Mouse (Mus musculus) olfactory bulb, adult 2 months (tissue): ENCODE results near the gene Pkib. TPM values are rescaled to one million over a fixed set of nuclear protein-coding genes. Genes with fewer than 3 reads are reported as not detected.

Experiments used
- H3K27ac ChIP-seq: fragments of 200-500 bp; 2 replicates; pipeline ENCODE4 v1.5.1; 2012; ENCODE audit warnings: low read depth, low read length; ENCODE audit not compliant: insufficient read depth
- H3K4me1 ChIP-seq: fragments of 200-500 bp; 2 replicates; pipeline ENCODE4 v1.6.1; 2012; ENCODE audit warnings: low read length; ENCODE audit not compliant: control insufficient read depth, insufficient read depth
- H3K4me3 ChIP-seq: fragments of 200-500 bp; 2 replicates; pipeline ENCODE4 v1.5.1; 2012; ENCODE audit warnings: mild to moderate bottlenecking, low read depth, low read length, moderate library complexity; ENCODE audit not compliant: insufficient read depth
- CTCF ChIP-seq: fragments of 200-500 bp; IDR thresholded peaks from 2 replicates; pipeline ENCODE4 v1.5.1; 2012; ENCODE audit warnings: low read depth, mild to moderate bottlenecking, low read length, moderate library complexity; ENCODE audit not compliant: insufficient read depth
- POLR2A ChIP-seq: fragments of 200-500 bp; IDR thresholded peaks from 2 replicates; pipeline ENCODE4 v1.6.1; 2012; ENCODE audit warnings: mild to moderate bottlenecking, low read depth, low read length, moderate library complexity; ENCODE audit not compliant: insufficient read depth
- WGBS: fragments of 180-500 bp; shearing (Covaris S2); methylation state at CpG from one replicate; pipeline ENCODE4 v1.1.7; 2018; 5-methylcytosine and 5-hydroxymethylcytosine counted together
- polyA plus RNA-seq: library from polyadenylated mRNA; stranded (reverse); fragments of >200 nt; gene quantifications from 2 replicates; pipeline ENCODE4 v1.2.4, GENCODE M21; 2012; ENCODE audit warnings: low replicate concordance; ENCODE audit not compliant: missing spikeins, insufficient read depth, insufficient read length

The Pkib gene
- not detected in 2 replicates for polyA plus RNA-seq

GRCm38 (mm10) chr10:57631896-57632867, at the start of gene Pkib:
Gene Pkib (plus strand): TSS chr10:57631981.
- Histone ChIP-seq H3K27ac (no peak within 1 kb of the TSS), H3K4me1 (peaks cover 5% of the 10 kb centered on the region; the same call in 1 of the 2 replicates), H3K4me3 (peak within 1 kb of the TSS; percentile 56)
- WGBS = 3% methylated on average over 41 of the region's 41 CpGs
- no peak for TF ChIP-seq CTCF
- TF ChIP-seq POLR2A = no peak

- TF ChIP-seq CTCF (no peak), POLR2A (no peak)
- Histone ChIP-seq H3K27ac (no peak overlapping the region), H3K4me3 (no peak overlapping the region), H3K4me1 (no peaks in the 10 kb centered on the region)
- WGBS = 42% methylated on average over 1 of the region's 1 CpGs
Observed at GRCm38 (mm10) chr10:57583927-57584326, 47.9 kb upstream of the Pkib start.

DNA sequence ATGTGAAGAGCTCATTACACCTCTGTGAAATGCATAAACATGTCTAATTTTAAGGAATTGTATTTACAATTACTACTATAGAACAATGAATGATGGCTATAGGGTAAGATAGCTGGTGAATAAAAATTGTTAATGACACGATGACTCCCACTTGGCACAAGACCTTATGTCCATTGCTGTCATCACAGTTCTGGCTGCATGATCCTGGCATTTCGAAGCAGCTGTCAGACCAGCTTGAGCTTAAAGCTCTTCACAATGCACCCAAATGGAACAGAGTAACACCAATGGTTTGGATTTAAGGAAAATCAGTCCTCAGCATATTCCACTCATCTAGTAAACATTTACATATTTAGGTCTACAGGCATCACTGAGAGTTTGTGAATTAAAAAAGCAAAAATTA, 37.5 kb upstream of the Pkib start:
- Histone ChIP-seq H3K4me1 (no peaks in the 10 kb centered on the region), H3K4me3 (no peak overlapping the region), H3K27ac (no peak overlapping the region)
- 81% methylated on average over 2 of the region's 2 CpGs for WGBS
- TF ChIP-seq CTCF = no peak
- no peak for TF ChIP-seq POLR2A

- TF ChIP-seq CTCF = no peak
- TF ChIP-seq POLR2A = no peak
- 84% methylated on average over 2 of the region's 2 CpGs for WGBS
- no peak overlapping the region for H3K4me3 ChIP-seq
Observed at GRCm38 (mm10) chr10:57597172-57597571, 34.6 kb upstream of the Pkib start.

GRCm38 (mm10) chr10:57602951-57603350, 28.8 kb upstream of the Pkib start:
- 97% methylated on average over 4 of the region's 4 CpGs for WGBS
- no peak overlapping the region for H3K27ac ChIP-seq
- no peak overlapping the region for H3K4me3 ChIP-seq
- H3K4me1 ChIP-seq = no peaks in the 10 kb centered on the region
- TF ChIP-seq POLR2A (no peak), CTCF (no peak)

More at GRCm38 (mm10) chr10:57597172-57597571, 34.6 kb upstream of the Pkib start:
- H3K4me1 ChIP-seq = no peaks in the 10 kb centered on the region
- no peak overlapping the region for H3K27ac ChIP-seq

DNA sequence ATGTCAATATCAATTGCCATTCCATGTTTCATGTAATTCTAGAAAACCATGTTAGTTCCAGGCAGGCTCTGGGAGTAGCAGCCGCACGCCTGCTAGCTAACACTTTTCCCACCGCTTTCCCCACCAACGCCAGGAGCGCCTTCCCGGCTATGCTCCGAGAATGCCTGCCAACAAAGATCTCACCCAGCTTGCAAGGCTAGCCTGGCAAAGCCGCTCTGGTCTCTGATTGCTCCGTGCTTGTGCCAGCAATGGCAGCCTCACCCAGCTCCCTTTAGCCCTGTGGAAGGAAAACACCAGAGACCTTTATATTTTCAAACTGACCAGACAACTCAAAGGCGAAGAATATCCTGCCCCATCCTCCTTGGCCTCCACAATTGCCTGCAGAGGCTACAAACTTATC, 8.5 kb upstream of the Pkib start:
- 47% methylated on average over 10 of the region's 10 CpGs for WGBS
- no peak for TF ChIP-seq POLR2A
- TF ChIP-seq CTCF = no peak
- no peak overlapping the region for H3K4me3 ChIP-seq
- H3K27ac ChIP-seq = no peak overlapping the region
- no peaks in the 10 kb centered on the region for H3K4me1 ChIP-seq

- H3K27ac ChIP-seq = no peak overlapping the region
- H3K4me3 ChIP-seq = no peak overlapping the region
- TF ChIP-seq CTCF = no peak
- TF ChIP-seq POLR2A = no peak
- 89% methylated on average over 2 of the region's 2 CpGs for WGBS
- H3K4me1 ChIP-seq = peaks cover 5% of the 10 kb centered on the region; the same call in 1 of the 2 replicates
Observed at GRCm38 (mm10) chr10:57627773-57628172, 4.0 kb upstream of the Pkib start.

DNA sequence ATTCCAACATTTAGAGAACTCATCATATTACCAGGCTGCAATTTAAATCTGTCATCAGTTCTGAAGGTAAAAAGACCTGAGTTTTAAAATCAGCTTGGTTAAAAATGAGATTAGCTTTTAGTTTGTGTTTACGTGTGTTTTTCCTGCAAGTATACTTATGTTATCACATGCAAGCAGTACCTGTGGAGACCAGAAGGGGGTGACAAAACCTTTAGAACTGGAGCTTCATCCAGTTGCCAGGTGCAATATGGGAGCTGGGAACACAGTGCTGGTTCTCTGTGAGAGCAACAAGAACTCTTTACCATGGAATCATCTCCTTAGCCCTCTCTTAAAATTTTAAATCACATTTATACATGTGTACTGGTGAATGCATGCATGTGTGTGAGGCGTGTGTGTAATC, 1.2 kb upstream of the Pkib start:
- WGBS = 100% methylated on average over 2 of the region's 2 CpGs
- TF ChIP-seq CTCF (no peak), POLR2A (no peak)
- H3K4me1 ChIP-seq = peaks cover 5% of the 10 kb centered on the region; the same call in 1 of the 2 replicates
- no peak overlapping the region for H3K27ac ChIP-seq
- H3K4me3 ChIP-seq = no peak overlapping the region

DNA sequence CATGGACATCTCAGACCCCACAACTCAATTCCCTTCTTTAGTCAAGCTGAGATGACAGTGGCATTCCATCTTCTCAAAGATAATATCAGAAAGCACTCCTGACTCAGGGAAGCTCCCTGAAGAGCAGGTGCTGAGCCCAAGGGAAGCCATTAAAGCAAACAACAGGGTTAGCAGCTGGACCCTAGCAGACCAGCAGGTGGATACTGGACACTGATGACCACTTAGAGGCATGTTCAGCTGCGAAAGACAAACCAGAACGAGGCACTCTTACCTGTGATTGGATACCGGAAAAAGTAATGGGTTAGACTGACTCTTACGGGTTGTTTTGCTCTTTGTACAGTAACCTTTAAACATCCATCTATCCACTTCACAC, 1.1 kb downstream of the Pkib start:
- H3K4me3 ChIP-seq = peak overlapping the region; percentile 56; the same call in 1 of the 2 replicates
- peaks cover 5% of the 10 kb centered on the region; the same call in 1 of the 2 replicates for H3K4me1 ChIP-seq
- TF ChIP-seq CTCF (no peak), POLR2A (no peak)
- H3K27ac ChIP-seq = no peak overlapping the region
- 88% methylated on average over 4 of the region's 4 CpGs for WGBS
